Mouse (Mus musculus) liver, embryonic 12.5 days (tissue): ENCODE measurements at regions not wholly inside any gene's neighbourhood (a gene's known extent, or its start where the extent isn't known, plus 50 kb on each side); places are given as distances from the start of the nearest gene placed in this dataset.

Source experiments
- ATAC-seq: fragments of 200-750 bp; cut with Nextera tagmentation; 2 replicates; pipeline ENCODE4 v1.8.0; 2017; ENCODE audit warnings: moderate number of reproducible peaks, mild to moderate bottlenecking, moderate library complexity
- H3K27ac ChIP-seq: fragments of 300-500 bp; sonication (generic); 2 replicates; pipeline ENCODE4 v1.5.1; 2016; ENCODE audit warnings: mild to moderate bottlenecking
- H3K27me3 ChIP-seq: fragments of 300-500 bp; sonication (generic); replicated peaks from 2 replicates; pipeline ENCODE4 v1.6.1; 2016; ENCODE audit warnings: mild to moderate bottlenecking, moderate library complexity
- H3K36me3 ChIP-seq: fragments of 300-500 bp; sonication (generic); 2 replicates; pipeline ENCODE4 v1.6.1; 2016; ENCODE audit warnings: mild to moderate bottlenecking, moderate library complexity
- H3K4me1 ChIP-seq: fragments of 300-500 bp; sonication (generic); 2 replicates; pipeline ENCODE4 v1.6.1; 2016
- H3K4me2 ChIP-seq: fragments of 300-500 bp; sonication (generic); 2 replicates; pipeline ENCODE4 v1.6.1; 2016; ENCODE audit warnings: mild to moderate bottlenecking, moderate library complexity
- H3K4me3 ChIP-seq: fragments of 300-500 bp; sonication (generic); 2 replicates; pipeline ENCODE4 v1.5.1; 2016; ENCODE audit warnings: mild to moderate bottlenecking, moderate library complexity
- H3K9ac ChIP-seq: fragments of 300-500 bp; sonication (generic); 2 replicates; pipeline ENCODE4 v1.6.1; 2016; ENCODE audit warnings: mild to moderate bottlenecking, moderate library complexity
- H3K9me3 ChIP-seq: fragments of 300-500 bp; sonication (generic); replicated peaks from 2 replicates; pipeline ENCODE4 v1.6.1; 2016; ENCODE audit warnings: mild to moderate bottlenecking, moderate library complexity
- WGBS: fragments of 180-500 bp; shearing (Covaris S2); methylation state at CpG from one replicate; pipeline ENCODE4 v1.1.7; 2016; ENCODE audit not compliant: insufficient replicate concordance; 5-methylcytosine and 5-hydroxymethylcytosine counted together

DNA sequence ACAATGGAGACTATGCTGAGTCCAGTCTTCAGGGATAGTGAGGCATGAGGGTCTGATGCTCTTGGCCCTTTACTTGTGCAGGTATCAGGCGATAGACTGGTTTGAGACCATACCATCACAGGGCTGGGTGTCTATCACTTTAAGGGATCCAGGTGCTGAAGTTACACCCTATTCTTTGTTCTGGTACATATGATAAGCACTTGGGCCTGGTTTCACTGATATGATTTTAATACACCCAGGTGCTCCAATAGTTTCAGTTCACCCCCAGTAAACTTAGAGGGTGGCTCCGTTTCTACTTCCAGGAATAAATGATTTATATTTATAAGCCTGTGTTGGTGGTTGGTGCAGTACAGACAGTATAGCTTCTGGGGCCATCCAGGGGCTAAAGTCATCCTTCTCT, 173.0 kb upstream of the Nrip1 start:
- Histone ChIP-seq H3K36me3 (no peaks in the 10 kb centered on the region), H3K27me3 (no peaks in the 10 kb centered on the region), H3K4me3 (no peak overlapping the region), H3K9me3 (no peaks in the 10 kb centered on the region), H3K4me1 (no peaks in the 10 kb centered on the region), H3K27ac (no peak overlapping the region), H3K4me2 (no peak overlapping the region), H3K9ac (no peak overlapping the region)
- 67% methylated on average over 2 of the region's 2 CpGs for WGBS
- no peak for ATAC-seq

DNA sequence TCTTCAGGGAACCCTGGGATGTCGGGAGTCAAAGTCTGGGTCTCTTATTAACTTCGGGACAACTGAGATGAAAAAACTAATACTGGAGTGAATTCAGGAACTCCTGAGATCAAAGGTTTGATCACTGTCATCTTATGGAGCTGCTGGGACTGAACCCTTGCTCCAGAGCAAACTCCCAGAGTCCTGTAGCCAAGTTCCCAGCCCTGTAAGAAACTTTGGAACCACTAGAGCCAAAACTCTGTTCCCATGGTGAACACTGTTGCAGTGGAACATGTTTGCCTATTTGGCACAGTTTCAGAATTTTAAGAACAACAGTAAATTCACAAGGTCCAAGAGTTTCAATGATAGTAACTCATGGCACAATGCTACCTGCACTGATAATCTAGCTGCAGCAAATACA, 172.3 kb upstream of the Nrip1 start:
- no peak for ATAC-seq
- no peaks in the 10 kb centered on the region for H3K27me3 ChIP-seq
- no peaks in the 10 kb centered on the region for H3K9me3 ChIP-seq
- no peak overlapping the region for H3K27ac ChIP-seq
- no peaks in the 10 kb centered on the region for H3K4me1 ChIP-seq
- no peak overlapping the region for H3K4me3 ChIP-seq
- no peak overlapping the region for H3K9ac ChIP-seq
- no peaks in the 10 kb centered on the region for H3K36me3 ChIP-seq
- H3K4me2 ChIP-seq, result no peak overlapping the region
- 55% methylated on average over 2 of the region's 2 CpGs for WGBS

DNA sequence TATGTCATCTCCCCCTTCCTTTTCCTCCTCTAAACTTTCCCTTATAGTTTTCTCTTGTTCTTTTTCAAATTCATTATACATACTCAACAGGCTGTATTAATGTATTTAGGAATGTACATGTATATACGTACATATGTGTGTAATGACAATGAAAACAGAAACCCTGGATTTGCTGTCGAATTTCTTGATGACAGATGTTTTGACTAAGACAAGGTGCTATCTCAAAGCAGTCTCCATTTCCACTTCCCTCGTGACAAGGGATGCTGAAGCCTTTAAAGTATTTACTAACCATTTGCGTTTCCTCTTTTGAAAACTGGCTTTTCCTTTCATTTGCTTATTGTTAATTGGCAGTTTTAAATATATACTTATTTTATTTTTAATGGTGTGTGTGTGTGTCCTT, 171.3 kb upstream of the Nrip1 start:
- Histone ChIP-seq H3K9ac (no peak overlapping the region), H3K27ac (no peak overlapping the region), H3K4me1 (no peaks in the 10 kb centered on the region), H3K9me3 (no peaks in the 10 kb centered on the region), H3K36me3 (no peaks in the 10 kb centered on the region), H3K27me3 (no peaks in the 10 kb centered on the region), H3K4me2 (no peak overlapping the region), H3K4me3 (no peak overlapping the region)
- no peak for ATAC-seq
- 45% methylated on average over 4 of the region's 4 CpGs for WGBS

DNA sequence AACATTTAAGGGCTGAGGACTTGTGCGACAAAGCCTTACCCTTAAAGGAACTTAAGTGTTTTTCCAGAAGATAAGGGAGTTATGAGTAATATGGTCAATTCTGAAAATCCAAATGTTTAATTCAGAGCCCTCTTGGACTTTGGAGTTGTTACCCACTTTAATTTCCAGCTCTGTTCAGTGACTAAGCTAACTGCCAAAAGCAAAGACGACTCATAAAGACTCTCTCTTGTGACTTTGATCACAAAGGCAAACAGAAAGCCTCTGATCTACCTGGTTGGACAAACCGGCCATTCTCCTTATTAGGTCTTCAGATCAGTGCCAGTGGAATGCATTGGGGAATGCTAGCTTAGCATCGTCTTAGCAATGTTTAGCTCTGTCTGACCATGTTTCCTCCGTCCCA, 167.3 kb upstream of the Nrip1 start:
- no peak overlapping the region for H3K27ac ChIP-seq
- H3K27me3 ChIP-seq, result no peaks in the 10 kb centered on the region
- H3K4me1 ChIP-seq, result 0 out of 2 replicates have a peak, but pooled peaks cover 6% of the 10 kb centered on the region
- no peaks in the 10 kb centered on the region for H3K9me3 ChIP-seq
- ATAC-seq, result no peak
- H3K4me2 ChIP-seq, result no peak overlapping the region
- no peak overlapping the region for H3K9ac ChIP-seq
- 60% methylated on average over 5 of the region's 5 CpGs for WGBS
- no peaks in the 10 kb centered on the region for H3K36me3 ChIP-seq
- no peak overlapping the region for H3K4me3 ChIP-seq

DNA sequence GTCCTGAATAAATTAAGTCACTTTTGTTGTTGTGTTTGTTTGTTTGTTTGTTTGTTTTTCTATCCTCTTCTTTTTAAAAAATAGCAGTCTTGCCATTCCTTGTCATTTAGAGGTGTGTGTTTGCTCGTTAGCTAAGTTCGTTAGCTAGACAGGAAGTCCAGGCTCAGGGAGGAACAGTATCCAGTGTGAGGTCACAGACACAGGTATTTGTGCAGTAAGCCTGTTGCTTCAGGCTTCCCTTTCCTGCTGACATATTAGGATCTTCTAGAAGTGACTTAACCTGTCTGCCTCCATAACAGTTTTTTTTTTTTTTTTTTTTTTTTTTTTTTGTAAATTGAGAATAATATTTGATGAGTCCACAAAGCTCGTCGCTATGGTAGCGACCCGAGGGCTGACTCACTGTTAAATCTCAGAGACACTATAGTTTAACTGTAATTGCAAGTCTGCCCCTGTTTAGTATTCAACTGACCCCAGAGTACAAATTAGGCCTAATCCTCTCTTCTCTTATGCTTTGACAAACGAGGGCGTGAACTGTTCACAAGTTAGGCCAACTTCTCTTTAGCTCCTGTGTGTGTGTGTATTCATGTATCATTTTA, 166.8 kb upstream of the Nrip1 start:
- ATAC-seq, result no peak
- no peak overlapping the region for H3K9ac ChIP-seq
- H3K4me1 ChIP-seq, result 0 out of 2 replicates have a peak, but pooled peaks cover 6% of the 10 kb centered on the region
- H3K9me3 ChIP-seq, result no peaks in the 10 kb centered on the region
- H3K4me2 ChIP-seq, result no peak overlapping the region
- no peaks in the 10 kb centered on the region for H3K36me3 ChIP-seq
- H3K4me3 ChIP-seq, result no peak overlapping the region
- H3K27ac ChIP-seq, result no peak overlapping the region
- no peaks in the 10 kb centered on the region for H3K27me3 ChIP-seq
- 63% methylated on average over 8 of the region's 8 CpGs for WGBS

DNA sequence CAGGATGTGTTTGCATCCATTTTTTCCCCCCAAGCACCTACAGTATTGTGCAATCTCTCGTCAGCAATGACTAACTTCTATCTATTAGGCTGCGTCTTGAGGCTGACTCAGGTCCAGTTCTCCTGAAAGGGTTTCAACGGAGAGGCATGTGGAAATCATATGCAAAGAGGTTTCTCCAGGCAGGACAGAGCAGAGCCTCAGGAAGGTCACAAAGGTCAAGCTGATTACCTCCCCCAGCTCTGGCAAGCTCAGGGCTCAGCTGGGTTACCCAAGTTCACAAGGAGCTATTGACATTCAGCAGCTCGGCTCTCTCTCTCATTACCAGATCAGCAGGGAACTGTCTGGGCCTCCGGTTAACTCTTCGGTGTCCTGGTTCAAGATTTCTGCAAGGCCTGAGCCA, 166.0 kb upstream of the Nrip1 start:
- H3K27me3 ChIP-seq, result no peaks in the 10 kb centered on the region
- H3K4me3 ChIP-seq, result no peak overlapping the region
- 0 out of 2 replicates have a peak, but pooled peaks cover 6% of the 10 kb centered on the region for H3K4me1 ChIP-seq
- no peaks in the 10 kb centered on the region for H3K9me3 ChIP-seq
- H3K27ac ChIP-seq, result no peak overlapping the region
- WGBS, result 23% methylated on average over 6 of the region's 6 CpGs
- H3K9ac ChIP-seq, result no peak overlapping the region
- no peak overlapping the region for H3K4me2 ChIP-seq
- peak; percentile 76 for ATAC-seq
- H3K36me3 ChIP-seq, result no peaks in the 10 kb centered on the region

DNA sequence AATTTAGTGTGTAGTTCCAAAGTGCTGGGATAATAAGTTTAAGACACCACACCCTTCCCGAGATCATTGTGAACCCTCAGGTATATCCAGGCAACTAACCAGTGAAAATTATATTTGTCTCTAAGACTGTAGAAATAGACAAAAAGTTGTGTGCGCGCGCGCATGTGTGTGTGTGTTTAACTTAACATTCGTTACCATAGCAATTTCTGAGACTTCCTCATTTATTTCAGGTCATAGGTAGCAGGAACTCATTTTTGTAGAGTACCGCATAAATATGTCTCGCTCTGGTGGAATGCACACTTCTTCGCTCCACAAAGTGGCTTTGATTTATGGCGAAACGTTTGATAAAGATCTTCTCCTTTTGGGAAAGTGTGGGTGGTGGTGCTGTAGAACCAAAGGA, 164.2 kb upstream of the Nrip1 start:
- H3K9me3 ChIP-seq, result no peaks in the 10 kb centered on the region
- WGBS, result 77% methylated on average over 11 of the region's 11 CpGs
- ATAC-seq, result no peak

DNA sequence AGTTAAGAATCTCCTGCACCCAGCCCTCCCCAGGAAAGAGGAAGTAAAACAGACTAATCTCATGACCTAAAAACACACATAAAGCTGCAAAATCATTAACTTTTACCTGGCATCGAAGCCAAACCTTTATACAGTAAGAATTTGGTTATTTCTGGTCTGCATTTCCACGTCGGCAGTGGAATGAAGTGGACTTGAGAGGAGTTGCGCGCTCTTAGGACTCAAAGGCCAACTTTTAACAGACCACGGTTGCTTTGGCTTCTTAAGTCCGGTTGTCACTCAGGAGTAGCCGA, 159.2 kb upstream of the Nrip1 start:
- Histone ChIP-seq H3K4me3 (no peak overlapping the region), H3K27ac (no peak overlapping the region), H3K9ac (no peak overlapping the region), H3K36me3 (no peaks in the 10 kb centered on the region), H3K9me3 (no peaks in the 10 kb centered on the region), H3K4me1 (peaks cover 7% of the 10 kb centered on the region; the same call in 1 of the 2 replicates), H3K27me3 (no peaks in the 10 kb centered on the region), H3K4me2 (peak overlapping the region; percentile 27)
- 41% methylated on average over 8 of the region's 8 CpGs for WGBS
- ATAC-seq, result no peak

More for the DNA sequence above, 164.2 kb upstream of the Nrip1 start:
- no peaks in the 10 kb centered on the region for H3K27me3 ChIP-seq
- no peak overlapping the region for H3K4me3 ChIP-seq
- H3K4me1 ChIP-seq, result peaks cover 7% of the 10 kb centered on the region; the same call in 1 of the 2 replicates
- no peak overlapping the region for H3K4me2 ChIP-seq
- H3K27ac ChIP-seq, result no peak overlapping the region
- no peak overlapping the region for H3K9ac ChIP-seq
- H3K36me3 ChIP-seq, result no peaks in the 10 kb centered on the region

DNA sequence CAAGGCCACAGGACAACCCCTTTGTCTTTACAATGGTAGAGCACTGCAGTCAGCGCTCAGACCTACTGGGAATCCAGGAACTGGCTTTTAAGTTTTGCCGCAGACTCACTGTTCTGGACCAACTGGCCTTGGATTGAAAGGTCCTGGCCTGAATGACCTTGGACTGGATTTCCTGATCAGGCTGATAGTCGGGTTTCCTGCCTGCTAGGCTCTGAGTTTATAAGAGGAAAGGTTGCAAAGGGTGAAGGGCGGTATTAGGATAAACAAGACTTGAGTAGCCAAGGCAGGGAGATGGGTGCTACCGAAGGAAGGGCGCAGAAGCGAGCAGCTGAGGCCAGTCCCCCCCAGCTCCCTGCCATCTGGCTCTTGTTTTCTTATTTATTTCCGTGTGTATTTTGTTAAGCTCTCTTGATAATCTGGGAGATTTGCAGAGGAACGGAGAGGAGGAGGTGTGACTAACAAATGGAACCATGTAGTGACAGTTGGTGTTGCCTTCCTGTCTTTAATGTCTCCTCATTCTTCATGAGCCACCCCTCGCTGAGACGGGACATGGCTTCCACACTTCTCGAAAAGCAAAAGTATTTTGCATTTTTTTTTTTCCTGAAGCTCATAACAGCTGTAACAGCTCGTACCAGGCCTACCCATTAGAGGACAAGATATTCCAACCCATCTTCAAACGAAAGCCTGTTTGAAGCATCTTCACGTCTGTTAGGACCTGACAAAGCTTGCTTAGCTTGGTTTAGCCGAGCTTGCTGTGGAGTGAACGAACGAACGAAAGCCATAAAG, 158.7 kb upstream of the Nrip1 start:
- H3K9me3 ChIP-seq, result no peaks in the 10 kb centered on the region
- WGBS, result 25% methylated on average over 19 of the region's 19 CpGs
- peak; percentile 24; the same call in 1 of the 2 replicates for ATAC-seq

DNA sequence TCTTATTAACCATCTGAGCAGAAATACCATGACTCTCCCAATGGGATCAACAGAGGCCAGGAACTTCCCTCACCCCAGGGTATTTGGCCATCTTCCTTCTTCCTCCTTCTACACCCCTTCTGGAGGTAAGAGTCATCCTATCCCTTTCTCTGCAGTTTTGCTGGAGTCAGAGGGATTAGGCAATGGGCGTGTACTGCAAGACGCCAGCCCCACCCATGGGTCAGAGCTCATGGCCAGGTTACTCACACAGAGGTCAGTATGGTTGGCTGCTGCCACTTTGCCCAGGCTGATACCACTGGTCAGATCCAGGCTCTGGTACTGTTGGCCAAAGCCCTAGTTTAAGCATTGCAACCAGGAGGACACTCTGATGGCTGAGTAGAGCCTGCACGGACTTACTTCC, 157.3 kb upstream of the Nrip1 start:
- Histone ChIP-seq H3K4me3 (no peak overlapping the region), H3K36me3 (no peaks in the 10 kb centered on the region), H3K4me2 (no peak overlapping the region), H3K27ac (no peak overlapping the region), H3K9ac (no peak overlapping the region), H3K9me3 (no peaks in the 10 kb centered on the region), H3K27me3 (no peaks in the 10 kb centered on the region), H3K4me1 (peaks cover 7% of the 10 kb centered on the region; the same call in 1 of the 2 replicates)
- 85% methylated on average over 3 of the region's 3 CpGs for WGBS
- no peak for ATAC-seq

More for the DNA sequence above, 158.7 kb upstream of the Nrip1 start:
- Histone ChIP-seq H3K27ac (no peak overlapping the region), H3K4me1 (peaks cover 7% of the 10 kb centered on the region; the same call in 1 of the 2 replicates), H3K4me3 (no peak overlapping the region), H3K27me3 (no peaks in the 10 kb centered on the region), H3K4me2 (peak overlapping the region; percentile 27), H3K9ac (no peak overlapping the region), H3K36me3 (no peaks in the 10 kb centered on the region)

DNA sequence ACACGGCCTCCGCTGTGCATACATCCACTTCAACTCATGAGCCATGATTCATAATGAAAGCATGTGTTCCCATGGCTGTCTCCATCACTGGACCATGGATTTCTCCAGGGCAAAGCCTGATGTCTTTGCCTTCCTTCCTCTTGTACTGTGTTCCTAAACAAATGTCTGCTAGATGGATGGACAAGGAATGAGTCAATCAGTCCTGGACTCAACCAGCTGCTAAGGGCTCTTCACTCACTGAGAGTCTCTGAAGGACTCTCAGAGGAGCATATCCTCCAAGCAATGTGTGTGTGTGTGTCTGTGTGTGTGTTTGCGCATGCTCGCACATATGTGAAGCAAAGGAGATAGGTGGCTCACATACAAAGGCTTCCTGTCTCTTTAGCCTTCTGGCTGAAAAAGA, 156.0 kb upstream of the Nrip1 start:
- Histone ChIP-seq H3K9me3 (no peaks in the 10 kb centered on the region), H3K4me2 (no peak overlapping the region), H3K4me1 (peaks cover 7% of the 10 kb centered on the region; the same call in 1 of the 2 replicates), H3K27me3 (no peaks in the 10 kb centered on the region), H3K4me3 (no peak overlapping the region), H3K9ac (no peak overlapping the region), H3K27ac (no peak overlapping the region), H3K36me3 (no peaks in the 10 kb centered on the region)
- no peak for ATAC-seq
- WGBS, result 86% methylated on average over 4 of the region's 4 CpGs

DNA sequence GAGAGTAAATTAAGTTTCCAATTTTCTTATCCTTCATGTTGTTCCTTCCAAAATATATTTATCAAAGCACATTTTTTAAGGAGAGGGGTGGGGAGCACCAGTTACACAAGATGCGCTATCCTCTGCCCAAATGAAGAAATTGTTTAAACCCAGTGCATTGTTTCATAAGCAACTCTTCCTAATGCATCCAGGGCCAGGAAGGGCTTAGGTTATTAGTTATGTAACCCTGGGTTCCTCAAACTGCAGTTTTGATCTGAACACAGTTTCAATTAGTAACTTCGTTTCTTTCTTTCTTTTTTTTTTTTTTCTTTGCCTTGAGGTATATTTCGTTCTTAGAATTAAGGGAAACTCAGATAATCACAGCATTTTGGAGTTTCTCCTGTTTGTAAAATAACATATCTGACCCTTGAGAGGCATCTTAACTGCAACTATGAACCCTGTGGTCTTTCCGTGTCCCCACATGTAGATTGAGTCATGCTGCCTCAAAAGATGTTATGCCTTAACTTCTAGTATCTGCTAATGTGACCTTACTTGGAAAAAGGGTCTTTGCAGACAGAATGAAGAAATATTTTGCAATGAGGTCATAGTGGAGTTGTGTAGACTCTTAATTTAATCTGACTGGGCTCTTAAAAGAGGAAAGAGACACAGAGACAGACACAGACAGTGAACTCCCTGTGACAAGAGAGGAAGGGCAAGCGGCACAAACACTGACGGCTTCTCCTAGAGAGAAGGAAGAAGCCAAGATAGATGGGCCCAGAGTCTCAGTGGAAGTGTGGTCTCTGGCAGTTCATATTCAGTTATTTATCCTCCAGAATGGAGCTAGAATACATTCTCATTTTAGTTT, 153.7 kb upstream of the Nrip1 start:
- Histone ChIP-seq H3K4me2 (no peak overlapping the region), H3K27ac (no peak overlapping the region), H3K4me3 (no peak overlapping the region), H3K9me3 (no peaks in the 10 kb centered on the region), H3K27me3 (no peaks in the 10 kb centered on the region), H3K9ac (no peak overlapping the region), H3K36me3 (no peaks in the 10 kb centered on the region), H3K4me1 (0 out of 2 replicates have a peak, but pooled peaks cover 2% of the 10 kb centered on the region)
- 65% methylated on average over 6 of the region's 6 CpGs for WGBS
- no peak for ATAC-seq
